Mouse (Mus musculus) midbrain, embryonic 15.5 days (tissue): ENCODE data around the gene Metrn. TPM values are rescaled to one million over a fixed set of nuclear protein-coding genes. Genes with fewer than 3 reads are reported as not detected.
A peak's percentile ranks its signal among the peaks of the same experiment; 100 is the strongest.

Source experiments
- ATAC-seq: fragments of 200-750 bp; cut with Nextera tagmentation; replicated peaks from 2 replicates; pipeline ENCODE4 v1.8.0; 2017; ENCODE audit warnings: moderate TSS enrichment
- H3K27ac ChIP-seq: fragments of 300-500 bp; sonication (generic); 2 replicates; pipeline ENCODE4 v1.5.1; 2015; ENCODE audit warnings: mild to moderate bottlenecking, inconsistent platforms
- H3K27me3 ChIP-seq: fragments of 300-500 bp; sonication (generic); replicated peaks from 2 replicates; pipeline ENCODE4 v1.6.1; 2015; ENCODE audit warnings: inconsistent platforms
- H3K36me3 ChIP-seq: fragments of 300-500 bp; sonication (generic); replicated peaks from 2 replicates; pipeline ENCODE4 v1.6.1; 2015; ENCODE audit warnings: inconsistent platforms
- H3K4me1 ChIP-seq: fragments of 300-500 bp; sonication (generic); 2 replicates; pipeline ENCODE4 v1.6.1; 2015; ENCODE audit warnings: inconsistent platforms
- H3K4me2 ChIP-seq: fragments of 300-500 bp; sonication (generic); 2 replicates; pipeline ENCODE4 v1.6.1; 2015; ENCODE audit warnings: inconsistent platforms, mild to moderate bottlenecking, moderate library complexity
- H3K4me3 ChIP-seq: fragments of 300-500 bp; sonication (generic); 2 replicates; pipeline ENCODE4 v1.5.1; 2015; ENCODE audit warnings: mild to moderate bottlenecking, inconsistent platforms
- H3K9ac ChIP-seq: fragments of 300-500 bp; sonication (generic); 2 replicates; pipeline ENCODE4 v1.6.1; 2015; ENCODE audit warnings: mild to moderate bottlenecking, inconsistent platforms
- H3K9me3 ChIP-seq: fragments of 300-500 bp; sonication (generic); 2 replicates; pipeline ENCODE4 v1.6.1; 2016; ENCODE audit warnings: inconsistent platforms
- WGBS: fragments of 180-500 bp; shearing (Covaris S2); methylation state at CpG from one replicate; pipeline ENCODE4 v1.1.7; 2015; ENCODE audit warnings: mixed read lengths; 5-methylcytosine and 5-hydroxymethylcytosine counted together
- polyA plus RNA-seq: library from polyadenylated mRNA; unstranded; fragments of >200 nt; fragmentation: Nextera tagmentation; extraction: Ambion mirVana; gene quantifications from 2 replicates; pipeline ENCODE4 v1.2.1, GENCODE M21; 2015

Gene Metrn
- polyA plus RNA-seq, 1 experiment from 2014 or later = 32.6 TPM

DNA sequence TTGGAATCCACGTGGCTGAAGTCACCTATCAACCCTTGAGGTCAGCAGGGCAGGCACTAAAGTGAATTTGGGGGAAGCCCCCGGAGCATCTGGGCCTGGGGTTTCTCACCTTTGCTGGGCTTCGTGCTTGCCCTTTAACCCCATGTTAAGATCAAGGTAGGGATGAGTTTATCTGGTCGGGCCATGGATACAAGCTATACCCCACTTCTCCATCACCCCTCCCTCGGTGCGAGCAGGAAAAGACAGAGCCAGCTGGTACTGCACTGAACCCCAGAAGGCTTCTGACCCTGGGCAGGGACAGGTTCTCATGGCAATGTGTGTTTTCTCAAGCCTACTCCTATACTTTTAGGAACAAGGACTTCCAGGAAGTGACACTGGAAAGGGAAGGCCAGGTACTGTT, 15.6 kb downstream of the Metrn start:
- no peak overlapping the region for H3K4me3 ChIP-seq
- H3K4me2 ChIP-seq = no peak overlapping the region
- H3K4me1 ChIP-seq = peaks cover 24% of the 10 kb centered on the region
- peaks cover 14% of the 10 kb centered on the region; the same call in 1 of the 2 replicates for H3K36me3 ChIP-seq
- no peak overlapping the region for H3K27ac ChIP-seq
- ATAC-seq = no peak
- WGBS = 83% methylated on average over 6 of the region's 6 CpGs
- H3K9me3 ChIP-seq = no peaks in the 10 kb centered on the region
- no peaks in the 10 kb centered on the region for H3K27me3 ChIP-seq
- no peak overlapping the region for H3K9ac ChIP-seq

DNA sequence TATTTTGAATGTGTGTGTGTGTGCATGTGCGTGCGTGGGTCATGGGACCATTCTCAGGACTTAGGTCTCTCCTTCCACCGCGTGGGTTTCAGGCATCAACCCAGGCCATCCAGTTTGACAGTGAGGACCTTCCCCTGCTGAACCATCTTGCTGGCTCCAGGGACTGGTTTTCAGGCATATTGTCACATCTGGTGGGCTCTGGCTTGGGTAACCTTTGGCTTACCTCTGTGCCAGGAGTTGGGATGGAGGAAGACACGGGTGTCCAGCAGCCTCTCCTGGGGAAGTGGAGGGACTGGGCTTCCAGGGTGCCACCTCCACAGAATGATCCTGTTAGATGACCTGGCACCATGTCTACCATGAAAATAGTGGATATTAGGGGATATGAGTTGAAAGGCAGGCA, 19.0 kb downstream of the Metrn start:
- no peak for ATAC-seq
- H3K27me3 ChIP-seq = no peaks in the 10 kb centered on the region
- 92% methylated on average over 5 of the region's 5 CpGs for WGBS

DNA sequence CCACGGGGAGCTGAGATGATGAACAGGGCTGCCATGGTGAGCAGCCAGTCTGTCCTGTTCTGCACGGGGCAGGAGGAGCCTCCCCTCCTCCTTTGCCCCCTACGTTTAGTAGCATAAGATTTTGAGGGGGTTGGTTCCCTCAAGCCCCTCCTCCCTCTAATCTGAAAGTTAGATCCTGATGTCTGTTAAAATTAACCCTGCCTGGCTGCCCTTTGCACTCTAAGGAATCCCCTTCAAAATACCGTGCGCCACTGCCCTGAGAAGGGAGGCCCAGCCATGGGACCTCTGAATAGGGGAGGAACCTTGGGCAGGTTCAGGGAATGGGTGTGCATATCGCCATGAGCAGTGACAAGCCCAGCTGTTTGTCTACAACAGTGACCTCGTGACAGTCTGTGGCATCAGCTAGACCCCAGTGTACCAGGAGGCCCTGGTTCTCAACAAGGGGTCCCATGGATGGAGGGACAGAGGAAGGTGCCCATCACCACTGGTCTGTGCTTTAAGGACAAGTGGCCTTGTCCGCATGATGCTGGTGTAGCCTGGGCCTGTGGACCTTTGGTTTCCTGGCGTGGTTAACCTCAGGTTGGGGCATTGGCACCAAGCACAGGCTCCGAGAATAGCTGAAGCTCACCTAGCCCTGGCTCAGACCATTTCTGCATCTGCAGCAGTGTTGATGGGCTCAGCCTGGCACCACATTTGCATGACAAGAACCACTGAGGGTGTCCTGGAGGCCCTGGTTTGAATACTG, 21.4 kb downstream of the Metrn start:
- H3K27ac ChIP-seq = no peak overlapping the region
- H3K9me3 ChIP-seq = no peaks in the 10 kb centered on the region
- H3K4me3 ChIP-seq = no peak overlapping the region
- no peak overlapping the region for H3K9ac ChIP-seq
- H3K4me1 ChIP-seq = peaks cover 12% of the 10 kb centered on the region
- no peaks in the 10 kb centered on the region for H3K36me3 ChIP-seq
- WGBS = 81% methylated on average over 10 of the region's 10 CpGs
- no peak for ATAC-seq
- H3K4me2 ChIP-seq = no peak overlapping the region
- no peaks in the 10 kb centered on the region for H3K27me3 ChIP-seq

More for the DNA sequence above, 19.0 kb downstream of the Metrn start:
- Histone ChIP-seq H3K27ac (no peak overlapping the region), H3K9ac (no peak overlapping the region), H3K36me3 (peaks cover 11% of the 10 kb centered on the region; the same call in 1 of the 2 replicates), H3K4me3 (no peak overlapping the region), H3K9me3 (no peaks in the 10 kb centered on the region), H3K4me1 (peaks cover 12% of the 10 kb centered on the region), H3K4me2 (no peak overlapping the region)

DNA sequence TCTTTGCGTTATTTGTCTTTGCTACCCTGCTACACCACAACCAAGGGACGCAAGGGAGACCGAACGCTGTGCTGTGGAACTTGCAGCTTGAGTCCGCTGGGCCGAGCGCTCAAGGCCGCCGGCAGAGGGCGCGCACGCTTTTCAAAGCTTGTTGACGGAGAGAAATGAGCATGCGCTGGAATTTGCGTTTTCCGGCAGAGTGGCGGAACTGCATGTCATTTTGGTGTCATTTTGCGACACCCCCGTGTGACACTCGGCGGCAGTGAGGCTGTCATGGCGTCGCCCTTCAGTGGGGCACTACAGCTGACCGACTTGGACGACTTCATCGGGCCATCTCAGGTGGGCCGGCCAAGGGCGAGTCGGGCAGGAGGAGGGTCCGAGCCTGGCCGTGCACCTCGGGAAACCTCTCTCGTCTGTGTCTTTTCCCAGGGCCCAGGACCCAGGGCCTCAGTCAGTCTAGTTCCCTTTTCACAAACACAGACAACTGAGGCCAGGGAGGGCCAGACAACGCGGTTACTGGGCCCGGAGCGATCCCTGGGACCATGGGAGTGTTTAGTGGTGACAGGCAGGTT, 23.3 kb downstream of the Metrn start, which contains the start of gene Narfl:
Narfl (plus strand) TSS at position 228 of the 572 bp plus-strand sequence.
- peak within 1 kb of the TSS; percentile 71 for H3K4me3 ChIP-seq
- ATAC-seq = peak; percentile 84
- H3K9ac ChIP-seq = peak within 1 kb of the TSS; percentile 77
- H3K9me3 ChIP-seq = no peaks in the 10 kb centered on the region
- peaks cover 12% of the 10 kb centered on the region for H3K4me1 ChIP-seq
- under 1% methylated on average over 37 of the region's 37 CpGs for whole genome bisulfite sequencing
- H3K27me3 ChIP-seq = no peaks in the 10 kb centered on the region
- no peaks in the 10 kb centered on the region for H3K36me3 ChIP-seq
- H3K4me2 ChIP-seq = peak within 1 kb of the TSS; percentile 64
- H3K27ac ChIP-seq = no peak within 1 kb of the TSS

DNA sequence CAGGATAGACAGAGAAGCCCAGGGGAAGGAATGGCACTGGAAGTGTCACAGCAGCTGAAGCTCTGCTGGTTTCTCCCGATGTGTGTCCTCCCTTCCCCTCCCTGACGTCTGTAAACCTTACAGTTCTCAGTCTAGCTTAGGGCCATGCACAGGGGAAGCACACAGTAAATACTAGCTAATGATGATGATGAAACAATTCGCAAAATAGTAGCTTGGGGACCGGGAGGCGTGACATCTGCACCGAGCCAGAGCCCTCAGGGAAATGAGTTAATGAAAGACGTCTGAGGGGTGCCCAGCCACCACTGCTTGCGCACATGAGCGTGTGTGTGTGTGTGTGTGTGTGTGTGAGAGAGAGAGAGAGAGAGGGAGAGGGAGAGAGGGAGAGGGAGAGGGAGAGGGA, 27.6 kb downstream of the Metrn start:
- no peak overlapping the region for H3K4me3 ChIP-seq
- no peaks in the 10 kb centered on the region for H3K9me3 ChIP-seq
- H3K9ac ChIP-seq = no peak overlapping the region
- H3K4me2 ChIP-seq = no peak overlapping the region
- H3K36me3 ChIP-seq = no peaks in the 10 kb centered on the region
- ATAC-seq = no peak
- peaks cover 7% of the 10 kb centered on the region for H3K4me1 ChIP-seq
- H3K27me3 ChIP-seq = 0 out of 2 replicates have a peak, but pooled peaks cover 3% of the 10 kb centered on the region
- H3K27ac ChIP-seq = no peak overlapping the region
- 57% methylated on average over 9 of the region's 9 CpGs for WGBS

DNA sequence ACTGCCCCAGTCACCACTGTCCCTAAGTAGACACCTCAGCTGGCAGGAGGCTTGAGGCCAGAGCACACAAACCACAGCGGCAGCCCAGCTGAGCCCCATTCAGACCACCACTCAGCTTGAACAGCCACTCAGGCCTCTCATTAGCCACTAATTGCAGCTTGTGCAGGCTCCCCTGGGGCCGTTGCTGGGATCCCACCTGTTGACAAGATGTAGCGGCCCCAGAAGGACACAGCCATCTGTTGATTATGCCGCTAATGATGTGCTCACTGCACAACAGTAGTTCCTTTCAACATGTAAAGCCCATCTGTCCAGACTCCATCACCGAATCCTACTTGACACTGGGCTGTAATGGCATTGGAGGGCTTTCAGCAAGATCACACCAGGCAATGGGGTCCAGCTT, 31.1 kb downstream of the Metrn start:
- ATAC-seq = no peak
- H3K27ac ChIP-seq = no peak overlapping the region
- no peak overlapping the region for H3K4me3 ChIP-seq
- no peak overlapping the region for H3K4me2 ChIP-seq
- WGBS = 48% methylated on average over 5 of the region's 5 CpGs
- H3K27me3 ChIP-seq = peaks cover 3% of the 10 kb centered on the region; the same call in 1 of the 2 replicates
- H3K9ac ChIP-seq = no peak overlapping the region
- no peaks in the 10 kb centered on the region for H3K9me3 ChIP-seq
- H3K36me3 ChIP-seq = no peaks in the 10 kb centered on the region
- no peaks in the 10 kb centered on the region for H3K4me1 ChIP-seq

DNA sequence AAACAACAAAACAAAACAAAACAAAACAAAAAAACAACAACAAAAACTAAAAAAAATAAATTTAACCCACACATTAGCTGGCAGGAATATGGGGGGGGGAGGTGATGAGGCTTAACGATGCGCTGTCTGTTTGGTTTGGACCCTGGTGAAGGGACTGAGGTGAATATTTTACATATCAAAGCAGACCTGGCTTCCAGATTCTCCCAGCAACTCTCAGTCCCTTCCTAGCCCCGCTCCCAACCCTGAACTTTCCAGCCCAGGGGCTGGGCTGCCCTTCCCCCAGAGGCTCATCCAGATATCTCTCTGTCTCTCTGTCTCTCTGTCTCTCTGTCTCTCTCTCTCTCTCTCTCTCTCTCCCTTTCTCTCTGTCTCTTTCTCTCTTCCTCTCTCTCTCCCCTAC, 34.3 kb downstream of the Metrn start:
- Histone ChIP-seq H3K9me3 (no peaks in the 10 kb centered on the region), H3K4me1 (no peaks in the 10 kb centered on the region), H3K36me3 (no peaks in the 10 kb centered on the region), H3K9ac (no peak overlapping the region), H3K4me2 (no peak overlapping the region), H3K27ac (no peak overlapping the region), H3K27me3 (peaks cover 3% of the 10 kb centered on the region; the same call in 1 of the 2 replicates), H3K4me3 (no peak overlapping the region)
- 37% methylated on average over 3 of the region's 3 CpGs for WGBS
- no peak for ATAC-seq

DNA sequence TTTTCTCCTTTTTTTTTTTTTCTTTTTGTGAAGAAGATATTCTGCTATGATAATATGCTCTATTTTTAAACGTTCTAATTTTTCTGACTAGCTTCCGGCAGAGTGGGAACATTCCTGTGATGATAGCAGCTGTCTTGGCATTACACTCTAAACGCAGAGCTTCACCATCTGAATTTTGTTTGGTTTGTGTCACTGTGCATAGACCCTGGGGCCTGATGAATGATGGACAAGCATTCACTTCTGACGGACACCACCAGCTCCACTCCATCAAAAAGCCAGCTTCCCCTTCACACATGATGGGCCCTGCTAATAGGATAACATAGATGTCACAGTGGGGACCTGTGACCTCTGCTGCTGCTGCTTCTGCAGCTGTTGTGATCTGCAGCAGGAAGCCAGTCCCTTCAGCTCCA, 35.4 kb downstream of the Metrn start:
- H3K27ac ChIP-seq = no peak overlapping the region
- no peaks in the 10 kb centered on the region for H3K36me3 ChIP-seq
- H3K4me3 ChIP-seq = no peak overlapping the region
- no peaks in the 10 kb centered on the region for H3K9me3 ChIP-seq
- ATAC-seq = no peak
- 36% methylated on average over 4 of the region's 4 CpGs for WGBS
- no peak overlapping the region for H3K9ac ChIP-seq
- no peaks in the 10 kb centered on the region; the same call in 1 of the 2 replicates for H3K27me3 ChIP-seq
- H3K4me2 ChIP-seq = no peak overlapping the region
- H3K4me1 ChIP-seq = no peaks in the 10 kb centered on the region

DNA sequence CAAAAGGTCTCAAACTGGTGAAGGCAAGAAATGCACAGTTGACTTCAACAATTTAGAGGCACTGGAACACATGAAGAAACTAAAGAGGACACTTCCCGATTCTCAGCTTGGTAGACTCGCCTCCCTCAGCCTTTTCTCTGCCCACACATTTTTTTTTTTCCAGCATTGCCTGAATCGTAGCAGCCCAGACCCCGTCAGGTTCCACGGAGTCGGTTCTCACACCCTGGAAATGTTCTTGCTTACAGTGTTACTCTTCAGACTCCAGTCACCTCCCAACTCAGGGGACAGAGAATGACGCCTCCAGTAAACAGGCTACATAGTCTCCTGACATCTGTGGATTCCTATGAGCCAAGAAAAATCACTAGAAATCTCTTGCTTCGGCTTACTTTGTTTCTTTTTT, 36.8 kb downstream of the Metrn start:
- Histone ChIP-seq H3K9me3 (no peaks in the 10 kb centered on the region), H3K4me2 (no peak overlapping the region), H3K4me3 (no peak overlapping the region), H3K27me3 (no peaks in the 10 kb centered on the region; the same call in 1 of the 2 replicates), H3K4me1 (no peaks in the 10 kb centered on the region), H3K36me3 (no peaks in the 10 kb centered on the region), H3K9ac (no peak overlapping the region), H3K27ac (no peak overlapping the region)
- no peak for ATAC-seq
- 77% methylated on average over 8 of the region's 8 CpGs for WGBS

DNA sequence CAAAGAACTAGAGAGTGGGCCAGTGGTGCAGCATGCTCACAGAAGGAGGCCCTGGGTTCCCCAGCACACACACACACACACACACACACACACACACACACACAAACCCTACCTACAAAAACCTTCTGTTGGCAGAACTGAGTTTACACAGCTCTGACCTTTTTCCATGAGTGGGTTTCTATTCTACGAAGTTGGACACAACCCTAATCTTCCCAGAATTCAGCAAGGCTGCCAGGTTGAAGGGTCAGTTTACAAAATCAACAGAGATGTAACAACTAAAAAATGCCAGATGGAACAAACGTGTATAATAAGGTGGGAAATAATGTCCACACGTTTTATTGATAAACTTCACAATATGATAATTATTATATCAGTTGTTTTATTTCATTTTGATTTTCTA, 39.2 kb downstream of the Metrn start:
- no peak overlapping the region for H3K4me2 ChIP-seq
- H3K27ac ChIP-seq = no peak overlapping the region
- no peak for ATAC-seq
- no peaks in the 10 kb centered on the region for H3K27me3 ChIP-seq
- no peaks in the 10 kb centered on the region for H3K9me3 ChIP-seq
- no peaks in the 10 kb centered on the region for H3K36me3 ChIP-seq
- no peak overlapping the region for H3K9ac ChIP-seq
- H3K4me1 ChIP-seq = no peaks in the 10 kb centered on the region
- WGBS = 78% methylated on average over 3 of the region's 3 CpGs
- no peak overlapping the region for H3K4me3 ChIP-seq

DNA sequence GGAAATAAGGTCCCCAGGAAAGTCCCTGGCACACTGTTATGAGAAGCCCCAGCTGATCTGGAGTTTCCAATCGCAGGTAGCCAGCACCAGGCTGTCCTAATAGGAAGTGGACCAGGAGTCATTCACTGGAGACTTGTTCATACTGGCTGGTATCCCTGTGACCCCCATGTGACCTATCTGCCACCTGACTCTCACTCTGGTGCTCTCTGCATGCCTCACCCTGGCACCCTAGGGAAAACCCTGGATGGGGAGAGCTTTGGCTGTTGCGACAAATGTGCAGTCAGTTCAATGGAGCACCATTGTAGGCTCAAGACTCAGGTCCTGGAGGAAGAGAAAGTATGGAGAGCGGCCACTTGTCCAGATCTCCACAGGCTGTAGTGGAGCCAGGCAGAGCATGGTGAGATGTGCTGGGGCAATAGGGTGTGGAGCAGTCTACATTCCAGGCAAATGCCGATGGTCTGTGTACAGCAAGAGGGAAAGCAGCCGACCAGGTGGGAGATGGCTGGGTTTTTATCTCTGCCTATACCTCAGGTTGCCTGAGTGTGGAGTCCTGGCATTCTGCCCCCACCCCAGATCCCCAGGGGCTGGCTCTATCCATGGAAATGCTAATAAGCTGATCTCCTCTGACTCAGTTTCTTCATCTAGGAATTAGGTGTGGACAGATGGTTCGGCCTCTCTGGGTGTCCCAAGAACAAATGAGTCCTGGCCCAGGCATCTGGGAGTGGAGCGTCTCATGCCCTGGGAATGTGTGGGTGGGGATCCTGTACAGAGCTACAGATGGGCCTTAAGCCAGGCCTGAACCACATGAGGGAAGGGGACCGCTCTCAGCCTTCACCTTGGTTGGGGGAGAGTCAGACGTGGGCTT, 40.3 kb downstream of the Metrn start:
- WGBS = 83% methylated on average over 9 of the region's 9 CpGs

DNA sequence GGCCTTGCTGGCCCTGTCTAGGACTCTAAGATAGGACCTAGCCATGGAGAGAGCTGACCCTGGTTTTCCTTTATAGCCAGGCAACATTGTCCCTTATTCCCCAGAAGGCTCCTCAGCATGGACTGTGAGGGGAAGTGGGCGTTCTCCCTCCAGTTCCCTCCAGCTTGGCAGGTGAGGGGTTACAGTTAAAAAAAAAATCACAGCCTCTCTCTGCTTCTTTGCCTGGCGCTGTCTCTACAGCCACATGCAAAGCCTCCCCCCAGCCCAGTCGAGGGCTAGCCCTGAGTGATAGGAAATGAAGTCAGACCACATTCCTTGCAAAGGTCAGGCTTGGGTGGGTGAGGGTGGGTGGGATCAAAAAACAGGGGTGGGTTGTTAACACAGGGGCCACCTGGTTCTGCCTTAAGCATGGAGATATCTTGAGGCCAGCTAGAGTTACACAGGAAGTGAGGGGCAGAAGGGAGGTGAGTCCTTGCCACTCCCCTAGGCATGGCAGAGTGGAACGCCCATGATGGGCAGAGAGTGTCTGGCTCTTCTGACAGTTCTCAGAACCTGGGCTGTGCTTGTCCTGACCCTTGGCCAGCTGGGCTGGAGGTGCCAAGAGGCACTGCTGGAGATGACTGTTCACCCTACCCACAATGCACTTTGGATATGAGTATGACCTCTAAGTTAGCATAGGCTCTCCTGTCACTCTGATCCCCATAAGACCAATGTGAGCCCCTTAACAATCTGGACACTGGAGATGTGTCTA, 41.1 kb downstream of the Metrn start:
- Histone ChIP-seq H3K9me3 (no peaks in the 10 kb centered on the region), H3K27ac (no peak overlapping the region), H3K27me3 (no peaks in the 10 kb centered on the region), H3K4me3 (no peak overlapping the region), H3K36me3 (no peaks in the 10 kb centered on the region), H3K4me2 (no peak overlapping the region), H3K9ac (no peak overlapping the region), H3K4me1 (no peaks in the 10 kb centered on the region)
- no peak for ATAC-seq
- WGBS = 74% methylated on average over 4 of the region's 4 CpGs

More for the DNA sequence above, 40.3 kb downstream of the Metrn start:
- Histone ChIP-seq H3K27me3 (no peaks in the 10 kb centered on the region), H3K4me2 (no peak overlapping the region), H3K27ac (no peak overlapping the region), H3K9me3 (no peaks in the 10 kb centered on the region), H3K4me3 (no peak overlapping the region), H3K36me3 (no peaks in the 10 kb centered on the region), H3K9ac (no peak overlapping the region), H3K4me1 (no peaks in the 10 kb centered on the region)
- no peak for ATAC-seq
